Mouse (Mus musculus): ENCODE measurements around the gene 1110017D15Rik. TPM values are rescaled to one million over a fixed set of nuclear protein-coding genes. Genes with fewer than 3 reads are reported as not detected.
A peak's percentile ranks its signal among the peaks of the same experiment; 100 is the strongest.

The 1110017D15Rik gene
- polyA plus RNA-seq, 1 experiment from 2014 or later = 0.65 TPM

- no peak for ATAC-seq (ENCODE audit: insufficient read depth, low FRiP score)
- H3K9ac ChIP-seq (ENCODE audit: low read length) = no peak overlapping the region
- peaks cover 55% of the 10 kb centered on the region for H3K27me3 ChIP-seq (ENCODE audit: control insufficient read depth, insufficient read depth, low read length)
- peak overlapping the region; percentile 20 for H3K4me3 ChIP-seq (replicated peaks; ENCODE audit: low read length)
- no peak overlapping the region for H3K27ac ChIP-seq (ENCODE audit: low read length)
- 15% methylated on average over 72 of the region's 72 CpGs for WGBS
- no peaks in the 10 kb centered on the region for H3K36me3 ChIP-seq (ENCODE audit: control insufficient read depth, insufficient read depth, low read length)
- H3K4me2 ChIP-seq (ENCODE audit: low read depth, low read length) = peak overlapping the region; percentile 44
- H3K4me1 ChIP-seq (ENCODE audit: control insufficient read depth, insufficient read depth, low read length) = peaks cover 26% of the 10 kb centered on the region
- no peaks in the 10 kb centered on the region for H3K9me3 ChIP-seq (replicated peaks; ENCODE audit: control insufficient read depth, low read length)
These were observed 18.9 kb downstream of the 1110017D15Rik start for GRCm38 (mm10) chr4:41497995-41498845.

GRCm38 (mm10) chr4:41497579-41497978 is 19.6 kb downstream of the 1110017D15Rik start:
- Histone ChIP-seq H3K4me1 (ENCODE audit: control insufficient read depth, insufficient read depth, low read length) (peaks cover 26% of the 10 kb centered on the region), H3K27ac (ENCODE audit: low read length) (no peak overlapping the region), H3K4me2 (ENCODE audit: low read depth, low read length) (peak overlapping the region; percentile 44), H3K4me3 (replicated peaks; ENCODE audit: low read length) (peak overlapping the region; percentile 20), H3K9me3 (replicated peaks; ENCODE audit: control insufficient read depth, low read length) (no peaks in the 10 kb centered on the region), H3K9ac (ENCODE audit: low read length) (no peak overlapping the region), H3K27me3 (ENCODE audit: control insufficient read depth, insufficient read depth, low read length) (peaks cover 55% of the 10 kb centered on the region), H3K36me3 (ENCODE audit: control insufficient read depth, insufficient read depth, low read length) (no peaks in the 10 kb centered on the region)
- 9% methylated on average over 34 of the region's 34 CpGs for WGBS
- ATAC-seq (ENCODE audit: insufficient read depth, low FRiP score) = no peak

GRCm38 (mm10) chr4:41497046-41497445 is 20.1 kb downstream of the 1110017D15Rik start:
- WGBS = 60% methylated on average over 5 of the region's 5 CpGs
- Histone ChIP-seq H3K27ac (ENCODE audit: low read length) (no peak overlapping the region), H3K27me3 (ENCODE audit: control insufficient read depth, insufficient read depth, low read length) (peaks cover 54% of the 10 kb centered on the region), H3K9me3 (replicated peaks; ENCODE audit: control insufficient read depth, low read length) (no peaks in the 10 kb centered on the region), H3K36me3 (ENCODE audit: control insufficient read depth, insufficient read depth, low read length) (no peaks in the 10 kb centered on the region), H3K4me2 (ENCODE audit: low read depth, low read length) (no peak overlapping the region), H3K4me3 (replicated peaks; ENCODE audit: low read length) (no peak overlapping the region), H3K9ac (ENCODE audit: low read length) (no peak overlapping the region), H3K4me1 (ENCODE audit: control insufficient read depth, insufficient read depth, low read length) (peaks cover 23% of the 10 kb centered on the region)
- no peak for ATAC-seq (ENCODE audit: insufficient read depth, low FRiP score)

- no peak for ATAC-seq (ENCODE audit: insufficient read depth, low FRiP score)
These were observed 21.3 kb downstream of the 1110017D15Rik start for GRCm38 (mm10) chr4:41495850-41496249.

GRCm38 (mm10) chr4:41495076-41495475 is 22.1 kb downstream of the 1110017D15Rik start:
- no peak for ATAC-seq (ENCODE audit: insufficient read depth, low FRiP score)
- Histone ChIP-seq H3K36me3 (ENCODE audit: control insufficient read depth, insufficient read depth, low read length) (no peaks in the 10 kb centered on the region), H3K27me3 (ENCODE audit: control insufficient read depth, insufficient read depth, low read length) (peaks cover 37% of the 10 kb centered on the region), H3K4me2 (ENCODE audit: low read depth, low read length) (no peak overlapping the region), H3K4me3 (replicated peaks; ENCODE audit: low read length) (no peak overlapping the region), H3K27ac (ENCODE audit: low read length) (no peak overlapping the region), H3K9ac (ENCODE audit: low read length) (no peak overlapping the region), H3K4me1 (ENCODE audit: control insufficient read depth, insufficient read depth, low read length) (peaks cover 20% of the 10 kb centered on the region; the same call in 1 of the 2 replicates), H3K9me3 (replicated peaks; ENCODE audit: control insufficient read depth, low read length) (no peaks in the 10 kb centered on the region)
- WGBS = 79% methylated on average over 4 of the region's 4 CpGs

More at GRCm38 (mm10) chr4:41495850-41496249, 21.3 kb downstream of the 1110017D15Rik start:
- Histone ChIP-seq H3K4me1 (ENCODE audit: control insufficient read depth, insufficient read depth, low read length) (peaks cover 20% of the 10 kb centered on the region; the same call in 1 of the 2 replicates), H3K9ac (ENCODE audit: low read length) (no peak overlapping the region), H3K27ac (ENCODE audit: low read length) (no peak overlapping the region), H3K4me2 (ENCODE audit: low read depth, low read length) (no peak overlapping the region), H3K4me3 (replicated peaks; ENCODE audit: low read length) (no peak overlapping the region), H3K9me3 (replicated peaks; ENCODE audit: control insufficient read depth, low read length) (no peaks in the 10 kb centered on the region), H3K27me3 (ENCODE audit: control insufficient read depth, insufficient read depth, low read length) (peaks cover 45% of the 10 kb centered on the region), H3K36me3 (ENCODE audit: control insufficient read depth, insufficient read depth, low read length) (no peaks in the 10 kb centered on the region)
- 83% methylated on average over 11 of the region's 11 CpGs for WGBS

- 45% methylated on average over 3 of the region's 3 CpGs for WGBS
- ATAC-seq (ENCODE audit: insufficient read depth, low FRiP score) = no peak
- H3K4me3 ChIP-seq (replicated peaks; ENCODE audit: low read length) = no peak overlapping the region
- no peaks in the 10 kb centered on the region for H3K9me3 ChIP-seq (replicated peaks; ENCODE audit: control insufficient read depth, low read length)
- no peak overlapping the region for H3K4me2 ChIP-seq (ENCODE audit: low read depth, low read length)
- H3K4me1 ChIP-seq (ENCODE audit: control insufficient read depth, insufficient read depth, low read length) = peaks cover 20% of the 10 kb centered on the region; the same call in 1 of the 2 replicates
- H3K27me3 ChIP-seq (ENCODE audit: control insufficient read depth, insufficient read depth, low read length) = peaks cover 30% of the 10 kb centered on the region
- H3K36me3 ChIP-seq (ENCODE audit: control insufficient read depth, insufficient read depth, low read length) = no peaks in the 10 kb centered on the region
- H3K27ac ChIP-seq (ENCODE audit: low read length) = no peak overlapping the region
- H3K9ac ChIP-seq (ENCODE audit: low read length) = no peak overlapping the region
These were observed 22.8 kb downstream of the 1110017D15Rik start for GRCm38 (mm10) chr4:41494378-41494777.

- Histone ChIP-seq H3K4me1 (ENCODE audit: control insufficient read depth, insufficient read depth, low read length) (peaks cover 14% of the 10 kb centered on the region; the same call in 1 of the 2 replicates), H3K9me3 (replicated peaks; ENCODE audit: control insufficient read depth, low read length) (no peaks in the 10 kb centered on the region), H3K9ac (ENCODE audit: low read length) (no peak overlapping the region), H3K36me3 (ENCODE audit: control insufficient read depth, insufficient read depth, low read length) (no peaks in the 10 kb centered on the region), H3K4me2 (ENCODE audit: low read depth, low read length) (no peak overlapping the region), H3K27ac (ENCODE audit: low read length) (0 out of 2 replicates have a peak overlapping the region, but pooled peaks have one; percentile 48), H3K4me3 (replicated peaks; ENCODE audit: low read length) (no peak overlapping the region), H3K27me3 (ENCODE audit: control insufficient read depth, insufficient read depth, low read length) (peaks cover 22% of the 10 kb centered on the region)
- ATAC-seq (ENCODE audit: insufficient read depth, low FRiP score) = peak; percentile 51; the same call in 1 of the 2 replicates
- WGBS = 66% methylated on average over 3 of the region's 3 CpGs
These were observed 23.5 kb downstream of the 1110017D15Rik start for GRCm38 (mm10) chr4:41493464-41494116.

GRCm38 (mm10) chr4:41492951-41493350 is 24.2 kb downstream of the 1110017D15Rik start:
- Histone ChIP-seq H3K27ac (ENCODE audit: low read length) (peak overlapping the region; percentile 19; the same call in 1 of the 2 replicates), H3K9me3 (replicated peaks; ENCODE audit: control insufficient read depth, low read length) (no peaks in the 10 kb centered on the region), H3K4me2 (ENCODE audit: low read depth, low read length) (no peak overlapping the region), H3K4me3 (replicated peaks; ENCODE audit: low read length) (no peak overlapping the region), H3K36me3 (ENCODE audit: control insufficient read depth, insufficient read depth, low read length) (no peaks in the 10 kb centered on the region), H3K4me1 (ENCODE audit: control insufficient read depth, insufficient read depth, low read length) (peaks cover 7% of the 10 kb centered on the region; the same call in 1 of the 2 replicates), H3K9ac (ENCODE audit: low read length) (no peak overlapping the region), H3K27me3 (ENCODE audit: control insufficient read depth, insufficient read depth, low read length) (peaks cover 16% of the 10 kb centered on the region)
- ATAC-seq (ENCODE audit: insufficient read depth, low FRiP score) = no peak
- 76% methylated on average over 7 of the region's 7 CpGs for WGBS

- H3K9me3 ChIP-seq (replicated peaks; ENCODE audit: control insufficient read depth, low read length) = no peaks in the 10 kb centered on the region
- ATAC-seq (ENCODE audit: insufficient read depth, low FRiP score) = peak; percentile 67
- H3K27me3 ChIP-seq (ENCODE audit: control insufficient read depth, insufficient read depth, low read length) = no peaks in the 10 kb centered on the region
- no peaks in the 10 kb centered on the region for H3K36me3 ChIP-seq (ENCODE audit: control insufficient read depth, insufficient read depth, low read length)
- peak overlapping the region; percentile 64 for H3K27ac ChIP-seq (ENCODE audit: low read length)
- H3K4me2 ChIP-seq (ENCODE audit: low read depth, low read length) = no peak overlapping the region
- no peak overlapping the region for H3K4me3 ChIP-seq (replicated peaks; ENCODE audit: low read length)
- no peak overlapping the region for H3K9ac ChIP-seq (ENCODE audit: low read length)
- 30% methylated on average over 6 of the region's 6 CpGs for WGBS
- peaks cover 24% of the 10 kb centered on the region for H3K4me1 ChIP-seq (ENCODE audit: control insufficient read depth, insufficient read depth, low read length)
These were observed 35.5 kb downstream of the 1110017D15Rik start for GRCm38 (mm10) chr4:41481601-41482017.
